Mouse (Mus musculus) intestine, postnatal 0 days (tissue): Measurements from ENCODE around the gene Cd8a. TPM values are rescaled to one million over a fixed set of nuclear protein-coding genes. Genes with fewer than 3 reads are reported as not detected.
A peak's percentile ranks its signal among the peaks of the same experiment; 100 is the strongest.

Experiments used
- ATAC-seq: fragments of 200-750 bp; cut with Nextera tagmentation; 2 replicates; pipeline ENCODE4 v1.8.0; 2017; ENCODE audit warnings: mild to moderate bottlenecking, moderate TSS enrichment, moderate library complexity
- H3K27ac ChIP-seq: fragments of 300-500 bp; sonication (generic); 2 replicates; pipeline ENCODE4 v1.5.1; 2014; ENCODE audit warnings: mild to moderate bottlenecking, low read depth, low read length, moderate library complexity
- H3K27me3 ChIP-seq: fragments of 300-500 bp; sonication (generic); replicated peaks from 2 replicates; pipeline ENCODE4 v1.6.1; 2014; ENCODE audit warnings: low read length, mixed read lengths; ENCODE audit not compliant: control insufficient read depth, insufficient read depth
- H3K36me3 ChIP-seq: fragments of 300-500 bp; sonication (generic); 2 replicates; pipeline ENCODE4 v1.6.1; 2014; ENCODE audit warnings: mild to moderate bottlenecking, moderate library complexity; ENCODE audit not compliant: control insufficient read depth, insufficient read depth
- H3K4me1 ChIP-seq: fragments of 300-500 bp; sonication (generic); replicated peaks from 2 replicates; pipeline ENCODE4 v1.6.1; 2014; ENCODE audit warnings: antibody characterized with exemption, low read length, mixed read lengths; ENCODE audit not compliant: control insufficient read depth, insufficient read depth
- H3K4me2 ChIP-seq: fragments of 300-500 bp; sonication (generic); replicated peaks from 2 replicates; pipeline ENCODE4 v1.6.1; 2014; ENCODE audit warnings: low read depth, mild to moderate bottlenecking, moderate library complexity
- H3K4me3 ChIP-seq: fragments of 300-500 bp; sonication (generic); 2 replicates; pipeline ENCODE4 v1.5.1; 2014; ENCODE audit warnings: low read depth, low read length
- H3K9ac ChIP-seq: fragments of 300-500 bp; sonication (generic); 2 replicates; pipeline ENCODE4 v1.6.1; 2014; ENCODE audit warnings: mild to moderate bottlenecking, low read depth, low read length
- H3K9me3 ChIP-seq: fragments of 300-500 bp; sonication (generic); 2 replicates; pipeline ENCODE4 v1.6.1; 2016; ENCODE audit warnings: mixed run types; ENCODE audit not compliant: control insufficient read depth
- CTCF ChIP-seq: sonication (generic); IDR thresholded peaks from 2 replicates; pipeline ENCODE4 v1.5.1; 2016; ENCODE audit warnings: low read depth, mild to moderate bottlenecking, control low read depth, antibody characterized with exemption, moderate library complexity
- WGBS: fragments of 180-500 bp; shearing (Covaris S2); extraction: QIAGEN DNeasy Blood & Tissue Kit; methylation state at CpG from one replicate; pipeline ENCODE4 v1.1.7; 2014; 5-methylcytosine and 5-hydroxymethylcytosine counted together
- polyA plus RNA-seq: library from polyadenylated mRNA; unstranded; fragments of >200 nt; fragmentation: Nextera tagmentation; extraction: Ambion mirVana; gene quantifications from 2 replicates; pipeline ENCODE4 v1.2.1, GENCODE M21; 2015

The Cd8a gene
- polyA plus RNA-seq, 1 experiment from 2014 or later, result 0.12 TPM

- no peak overlapping the region for H3K4me3 ChIP-seq
- no peaks in the 10 kb centered on the region for H3K4me1 ChIP-seq
- no peak for ATAC-seq
- no peaks in the 10 kb centered on the region for H3K27me3 ChIP-seq
- no peaks in the 10 kb centered on the region for H3K9me3 ChIP-seq
- H3K9ac ChIP-seq, result no peak overlapping the region
- 88% methylated on average over 3 of the region's 3 CpGs for WGBS
- TF ChIP-seq CTCF, result peak; percentile 72
- H3K4me2 ChIP-seq, result no peak overlapping the region
- H3K36me3 ChIP-seq, result 0 out of 2 replicates have a peak, but pooled peaks cover 14% of the 10 kb centered on the region
- no peak overlapping the region for H3K27ac ChIP-seq
Measured at GRCm38 (mm10) chr6:71423116-71423515, 49.9 kb downstream of the Cd8a start.

GRCm38 (mm10) chr6:71425681-71426080 lies 52.5 kb downstream of the Cd8a start:
- Histone ChIP-seq H3K9ac (no peak overlapping the region), H3K27ac (no peak overlapping the region), H3K27me3 (no peaks in the 10 kb centered on the region), H3K4me1 (no peaks in the 10 kb centered on the region), H3K4me2 (no peak overlapping the region), H3K9me3 (no peaks in the 10 kb centered on the region), H3K36me3 (0 out of 2 replicates have a peak, but pooled peaks cover 21% of the 10 kb centered on the region), H3K4me3 (no peak overlapping the region)
- no peak for TF ChIP-seq CTCF
- no peak for ATAC-seq
- WGBS, result 87% methylated on average over 6 of the region's 6 CpGs

- Histone ChIP-seq H3K9ac (no peak overlapping the region), H3K9me3 (no peaks in the 10 kb centered on the region), H3K36me3 (0 out of 2 replicates have a peak, but pooled peaks cover 21% of the 10 kb centered on the region), H3K4me3 (no peak overlapping the region), H3K4me1 (no peaks in the 10 kb centered on the region), H3K27ac (no peak overlapping the region), H3K4me2 (no peak overlapping the region), H3K27me3 (no peaks in the 10 kb centered on the region)
- 72% methylated on average over 4 of the region's 4 CpGs for WGBS
- no peak for ATAC-seq
- no peak for TF ChIP-seq CTCF
Measured at GRCm38 (mm10) chr6:71427996-71428725, 54.9 kb downstream of the Cd8a start.

Other genes with a start within 250 kb of the Cd8a start
- 55.8 and 68.8 TPM in 2 replicates for gene Thnsl2, start 229.0 kb upstream of the Cd8a start, polyA plus RNA-seq
- gene Fabp1, start 173.6 kb upstream of the Cd8a start, polyA plus RNA-seq, result 14,893 and 15,612 TPM in 2 replicates
- 109 and 111 TPM in 2 replicates for gene Krcc1, start 101.8 kb upstream of the Cd8a start, polyA plus RNA-seq
- 0.08 and 0.13 TPM in 2 replicates for gene Smyd1, start 51.2 kb upstream of the Cd8a start, polyA plus RNA-seq
- 0.08 and 0.16 TPM in 2 replicates for gene Cd8b1, start 50.6 kb upstream of the Cd8a start, polyA plus RNA-seq
- 12.2 and 12.8 TPM in 2 replicates for gene Rmnd5a, start 67.2 kb downstream of the Cd8a start, polyA plus RNA-seq
- 44.2 and 45.3 TPM in 2 replicates for gene Rnf103, start 120.5 kb downstream of the Cd8a start, polyA plus RNA-seq
- gene Chmp3, start 170.4 kb downstream of the Cd8a start, polyA plus RNA-seq, result 109 and 111 TPM in 2 replicates